Comparison of ENCODE assay signal across 8 mouse cellular contexts in the genomic region with DNA sequence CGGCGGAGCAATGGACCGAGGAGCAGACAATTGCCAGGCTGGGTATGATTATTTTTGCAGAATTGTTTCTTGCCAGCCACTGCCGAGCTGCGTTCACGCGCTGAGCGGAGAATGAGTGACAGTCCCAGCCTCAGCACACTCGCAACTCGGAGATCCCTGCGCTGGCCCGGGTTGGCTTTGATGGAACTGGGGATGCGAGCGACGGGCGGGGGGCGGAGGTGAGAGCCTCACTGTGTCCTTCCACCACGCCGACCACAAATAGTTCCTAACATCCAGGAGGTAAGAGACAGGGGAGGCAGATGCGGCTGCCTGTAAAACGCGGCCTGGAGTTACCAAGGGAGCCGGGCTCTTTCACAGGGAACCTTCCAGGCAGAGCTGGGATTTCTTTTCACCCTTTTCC. TPM values are rescaled to one million over a fixed set of nuclear protein-coding genes. Genes with fewer than 3 reads are reported as not detected.
DNase-seq lines count a peak whose midpoint lies in the region; ATAC-seq lines count a peak whose summit lies in the region.

A gene (minus strand): TSS at position 120 of the 400 bp plus-strand sequence.

- H3K4me3 ChIP-seq in intestine, embryonic 14.5 days (ENCODE audit: low read depth, low read length) = peak within 1 kb of the TSS; percentile 57

- intact Hi-C loops in gastrocnemius, postnatal 36 days (cut with DNase I) = no loop called here

- 0 out of 2 replicates have a peak, but pooled peaks cover 5% of the 10 kb centered on the region for H3K27me3 ChIP-seq in intestine, embryonic 14.5 days (replicated peaks; ENCODE audit: control insufficient read depth, insufficient read depth, low read length)

- H3K4me1 ChIP-seq in intestine, embryonic 14.5 days (replicated peaks; ENCODE audit: control insufficient read depth, insufficient read depth, low read length) = peaks cover 10% of the 10 kb centered on the region; the same call in 1 of the 2 replicates

- H3K9me3 ChIP-seq in intestine, embryonic 14.5 days (ENCODE audit: control insufficient read depth, low read length) = no peaks in the 10 kb centered on the region

- H3K36me3 ChIP-seq in intestine, embryonic 14.5 days (ENCODE audit: control insufficient read depth, insufficient read depth, low read length) = no peaks in the 10 kb centered on the region

- peak within 1 kb of the TSS; percentile 58 for H3K4me2 ChIP-seq in intestine, embryonic 14.5 days (ENCODE audit: low read length)

- H3K9ac ChIP-seq in intestine, embryonic 14.5 days (ENCODE audit: low read length) = peak within 1 kb of the TSS; percentile 80

- ATAC-seq in intestine, embryonic 14.5 days (replicated peaks; ENCODE audit: low FRiP score, low TSS enrichment, low read depth) = peak; percentile 59
- peak; percentile 48 for ATAC-seq in megakaryocyte, adult 5-6 weeks (ENCODE audit: poor library complexity, severe bottlenecking)
- ATAC-seq in megakaryocyte-erythroid progenitor cell, adult 5-6 weeks (replicated peaks; ENCODE audit: low FRiP score, low TSS enrichment, poor library complexity, severe bottlenecking) = no peak

- DNase-seq in adrenal gland, postnatal 25 days = peak; percentile 82
- DNase-seq in embryo, embryonic 11 days = peak; percentile 97
- peak; percentile 70 to 75 for DNase-seq in gastrocnemius, postnatal 36 days
- peak; percentile 96 for DNase-seq in intestine, embryonic 14.5 days (ENCODE audit: low spot score)
- peak; percentile 92 to 98 for DNase-seq in left cerebral cortex, adult 9 months (ENCODE audit: low spot score in 2 of 2)
- peak; percentile 96 for DNase-seq in right cerebral cortex, postnatal 14 days

- H3K27ac ChIP-seq in intestine, embryonic 14.5 days (ENCODE audit: low read depth) = peak within 1 kb of the TSS; percentile 47

- under 1% methylated on average over 23 of the region's 23 CpGs for WGBS in intestine, embryonic 14.5 days

RNA-seq across cellular contexts. Expression of the gene that starts here (rescaled TPM):
- 35.5 and 48.8 TPM in 2 replicates for total RNA-seq in adrenal gland, postnatal 25 days (2021)
- 10 to 100 TPM; 11.2 to 17.6 TPM for total RNA-seq in gastrocnemius, postnatal 36 days (2021)
- polyA plus RNA-seq in intestine, embryonic 14.5 days (2014; fragmentation: Nextera tagmentation; extraction: Ambion mirVana) = 82.1 and 92.5 TPM in 2 replicates
- 12.0 and 14.0 TPM in 2 replicates for total RNA-seq in megakaryocyte, adult 5-6 weeks (2015)
- 9.6 and 10.9 TPM in 2 replicates for total RNA-seq in megakaryocyte, adult 5-6 weeks (2017)
- 0.82 TPM in 1 of 2 replicates, not detected in the other for total RNA-seq in megakaryocyte-erythroid progenitor cell, adult 5-6 weeks (2014; fragmentation: Nextera tagmentation)
- total RNA-seq in megakaryocyte-erythroid progenitor cell, adult 5-6 weeks (2017) = 0.08 and 0.14 TPM in 2 replicates

Comparison
In these comparisons a context has a peak if more than half of its experiments do, and no peak if none do; other contexts are left out.
1. RNA of the gene that starts here (total RNA-seq): 35.5 to 48.8 TPM in adrenal gland, postnatal 25 days, 11.2 to 17.6 TPM in gastrocnemius, postnatal 36 days and 9.6 to 14.0 TPM in megakaryocyte, adult 5-6 weeks; 0.08 to 0.82 TPM in megakaryocyte-erythroid progenitor cell, adult 5-6 weeks; every median in the first group is over 4 times any median in the second.
2. Peak in every context shown above with its lines, with median percentiles within 50 percentile points of each other: DNase-seq.